Mouse (Mus musculus) kidney, adult 2 months (tissue): Measurements from ENCODE around the gene Cd52. TPM values are rescaled to one million over a fixed set of nuclear protein-coding genes. Genes with fewer than 3 reads are reported as not detected.

ENCODE experiments used
- DNase-seq: peaks from one replicate; pipeline ENCODE4 v3.0.0; 2021
- H3K27ac ChIP-seq: fragments of 200-500 bp; 2 replicates; pipeline ENCODE4 v1.5.1; 2012; ENCODE audit warnings: low read depth, low read length, control low read depth, inconsistent platforms; ENCODE audit not compliant: insufficient read depth
- H3K27me3 ChIP-seq: fragments of 200-500 bp; replicated peaks from 2 replicates; pipeline ENCODE4 v1.6.1; 2012; ENCODE audit warnings: mild to moderate bottlenecking, moderate library complexity, low read length, inconsistent platforms; ENCODE audit not compliant: control insufficient read depth, insufficient read depth
- H3K36me3 ChIP-seq: fragments of 200-500 bp; 2 replicates; pipeline ENCODE4 v1.6.1; 2012; ENCODE audit warnings: mild to moderate bottlenecking, moderate library complexity, low read length, inconsistent platforms; ENCODE audit not compliant: control insufficient read depth, insufficient read depth
- H3K4me1 ChIP-seq: fragments of 200-500 bp; 2 replicates; pipeline ENCODE4 v1.6.1; 2011; ENCODE audit warnings: low read length; ENCODE audit not compliant: control insufficient read depth, insufficient read depth
- H3K4me3 ChIP-seq: fragments of 200-500 bp; 2 replicates; pipeline ENCODE4 v1.5.1; 2011; ENCODE audit warnings: mild to moderate bottlenecking, low read depth, low read length, control low read depth; ENCODE audit not compliant: insufficient read depth
- CTCF ChIP-seq: fragments of 200-500 bp; conservative IDR thresholded peaks from 2 replicates; pipeline ENCODE4 v1.5.1; 2011; ENCODE audit warnings: low read depth, mild to moderate bottlenecking, control low read depth, low read length, moderate library complexity, mixed read lengths; ENCODE audit not compliant: insufficient read depth, insufficient read length
- POLR2A ChIP-seq: fragments of 200-500 bp; IDR thresholded peaks from one replicate; pipeline ENCODE4 v1.6.1; 2011; ENCODE audit warnings: low read depth, low read length, control low read depth
- WGBS: fragments of 180-500 bp; shearing (Covaris S2); methylation state at CpG from one replicate; pipeline ENCODE4 v1.1.7; 2018; 5-methylcytosine and 5-hydroxymethylcytosine counted together
- polyA plus RNA-seq: library from polyadenylated mRNA; depleted of rRNA; stranded (reverse); fragments of >200 nt; gene quantifications from 2 replicates; pipeline ENCODE4 v1.2.3, GENCODE M21; 2012

Gene Cd52
- polyA plus RNA-seq, 1 experiment: 65.1 TPM

DNA sequence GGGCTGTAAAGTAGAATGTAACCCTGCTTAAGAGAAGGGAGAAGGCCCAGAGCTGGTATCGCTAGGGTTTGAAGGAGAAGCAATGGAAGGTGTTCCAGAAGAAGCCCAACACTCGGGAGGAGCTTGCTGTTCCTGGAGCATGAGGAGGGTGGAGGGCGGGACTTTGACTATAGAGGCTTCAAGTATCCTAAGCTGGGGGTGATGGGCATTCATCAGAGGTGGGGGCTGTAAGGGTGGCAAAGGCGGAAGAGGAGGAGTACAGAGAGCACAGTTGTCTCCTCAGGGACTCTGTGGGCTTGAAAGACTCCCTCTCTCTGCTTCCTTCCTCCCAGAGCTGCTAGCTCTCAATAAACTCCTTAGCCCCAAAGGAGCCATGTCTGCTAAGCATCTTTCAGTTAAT is 5.4 kb upstream of the Cd52 start:
- 87% methylated on average over 4 of the region's 4 CpGs for WGBS
- Histone ChIP-seq H3K36me3 (no peaks in the 10 kb centered on the region), H3K4me1 (no peaks in the 10 kb centered on the region), H3K27ac (no peak overlapping the region), H3K27me3 (no peaks in the 10 kb centered on the region), H3K4me3 (no peak overlapping the region)
- DNase-seq: no peak
- no peak for TF ChIP-seq CTCF
- no peak for TF ChIP-seq POLR2A

DNA sequence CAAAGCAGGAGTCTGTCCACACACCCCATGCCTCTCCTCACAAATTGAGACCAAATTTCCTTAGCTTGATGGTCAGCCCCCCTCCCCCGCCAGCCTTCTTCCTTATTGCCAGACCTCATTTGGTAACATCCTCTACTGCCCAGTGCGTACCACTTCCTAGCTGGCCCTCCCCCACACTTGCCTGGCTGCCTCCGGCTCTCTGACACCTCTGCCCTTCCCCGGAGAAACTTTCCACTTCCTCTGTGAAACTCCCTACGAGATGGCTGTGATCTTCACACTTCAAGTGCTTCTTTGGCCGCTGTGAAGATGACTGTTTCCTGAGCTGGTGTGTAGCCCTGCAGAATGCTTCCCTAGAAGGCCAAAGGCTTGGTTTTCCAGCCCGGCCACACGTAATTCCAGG is 3.7 kb upstream of the Cd52 start:
- Histone ChIP-seq H3K4me3 (no peak overlapping the region), H3K27me3 (no peaks in the 10 kb centered on the region), H3K36me3 (no peaks in the 10 kb centered on the region), H3K4me1 (no peaks in the 10 kb centered on the region), H3K27ac (peak overlapping the region; percentile 26; the same call in 1 of the 2 replicates)
- 30% methylated on average over 8 of the region's 8 CpGs for WGBS
- TF ChIP-seq POLR2A: no peak
- TF ChIP-seq CTCF: no peak
- DNase-seq: peak; percentile 54

DNA sequence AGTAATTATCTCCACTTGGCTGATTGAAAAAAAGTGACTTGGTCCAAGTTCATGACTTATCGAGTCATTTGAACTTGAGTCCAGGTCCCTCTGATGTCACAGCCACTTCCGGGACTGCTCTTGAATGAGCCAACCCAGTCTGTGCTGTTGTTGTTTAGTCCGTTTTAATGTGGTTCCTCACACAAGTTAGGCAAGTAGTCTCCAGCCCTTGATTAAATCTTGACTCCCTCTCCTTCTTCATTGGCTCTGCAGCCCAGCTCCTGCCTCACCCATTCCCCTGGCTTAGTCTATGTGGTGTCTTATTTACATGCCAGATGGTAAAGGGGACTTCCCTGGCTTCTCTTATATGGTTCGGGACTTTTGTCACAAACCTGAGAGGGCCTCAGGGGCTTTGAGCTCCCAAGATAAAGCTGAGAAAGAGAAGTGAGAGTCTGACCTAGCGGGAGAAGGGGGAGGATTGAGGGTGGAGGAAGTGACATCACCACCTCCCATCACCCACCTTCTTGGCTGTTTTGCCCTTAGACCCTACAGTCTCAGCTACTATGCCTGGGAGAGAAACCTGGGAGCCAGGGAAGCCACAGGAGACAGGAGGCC is 2.2 kb upstream of the Cd52 start:
- Histone ChIP-seq H3K4me3 (no peak overlapping the region), H3K27ac (no peak overlapping the region), H3K4me1 (no peaks in the 10 kb centered on the region), H3K36me3 (no peaks in the 10 kb centered on the region), H3K27me3 (no peaks in the 10 kb centered on the region)
- DNase-seq: peak; percentile 7
- WGBS: 71% methylated on average over 5 of the region's 5 CpGs
- TF ChIP-seq POLR2A (no peak), CTCF (no peak)

DNA sequence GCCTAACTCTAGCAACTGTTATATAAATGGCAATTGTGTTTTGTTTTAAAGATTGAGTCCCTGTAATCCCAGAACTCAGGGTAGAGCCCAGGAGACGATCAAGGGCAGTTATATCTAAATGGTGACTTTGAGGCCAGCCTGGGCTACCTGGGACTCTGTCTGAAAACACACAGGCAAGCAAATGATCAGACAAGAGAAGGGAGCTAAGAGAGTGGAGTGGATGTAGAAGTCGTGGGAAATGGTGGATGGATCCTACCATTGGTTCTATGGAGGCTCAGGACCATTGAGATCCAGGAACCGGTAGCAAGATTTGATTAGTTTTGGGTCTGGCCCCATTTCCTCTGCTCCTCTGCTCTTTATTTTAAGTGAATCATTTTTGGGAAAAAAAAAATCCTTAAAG is 1.2 kb upstream of the Cd52 start:
- WGBS: 89% methylated on average over 3 of the region's 3 CpGs
- TF ChIP-seq POLR2A (no peak), CTCF (no peak)
- H3K36me3 ChIP-seq: no peaks in the 10 kb centered on the region
- H3K27ac ChIP-seq: no peak overlapping the region
- no peaks in the 10 kb centered on the region for H3K4me1 ChIP-seq
- H3K4me3 ChIP-seq: no peak overlapping the region
- no peak for DNase-seq
- no peaks in the 10 kb centered on the region for H3K27me3 ChIP-seq

DNA sequence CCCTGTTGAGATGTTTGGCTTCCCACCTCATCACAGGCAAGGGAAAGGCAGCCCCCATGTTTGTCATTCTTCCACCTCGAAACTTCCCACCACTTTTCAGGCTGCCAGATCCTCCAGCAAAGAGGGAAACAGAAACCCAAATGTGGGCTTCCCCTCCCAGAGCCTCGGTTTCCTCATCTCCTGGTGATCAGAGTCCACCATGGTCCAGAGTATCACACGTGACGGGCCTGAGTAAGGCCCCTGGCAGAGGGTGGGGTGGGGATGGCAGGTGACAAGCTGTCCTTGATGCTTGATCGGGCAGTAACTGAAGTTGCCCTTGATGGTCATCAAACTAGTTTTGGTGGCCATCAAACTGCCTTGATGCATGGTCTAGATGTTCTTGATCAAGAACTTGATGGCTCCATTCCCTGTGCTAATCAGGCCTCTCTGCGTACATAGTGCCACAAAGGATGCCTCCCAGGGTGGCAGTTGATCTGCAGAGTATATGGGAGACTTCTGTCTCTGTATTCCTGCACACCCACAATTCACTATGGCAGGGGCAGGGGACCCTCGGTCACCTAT is 798 bp downstream of the Cd52 start:
- Histone ChIP-seq H3K4me3 (peak overlapping the region; percentile 2; the same call in 1 of the 2 replicates), H3K27me3 (no peaks in the 10 kb centered on the region), H3K36me3 (no peaks in the 10 kb centered on the region), H3K4me1 (no peaks in the 10 kb centered on the region), H3K27ac (no peak overlapping the region)
- 78% methylated on average over 7 of the region's 7 CpGs for WGBS
- TF ChIP-seq POLR2A: no peak
- no peak for TF ChIP-seq CTCF
- DNase-seq: no peak

GRCm38 (mm10) chr4:134092382-134093288 is 2.2 kb downstream of the Cd52 start:
- H3K4me3 ChIP-seq: no peak overlapping the region
- H3K27me3 ChIP-seq: no peaks in the 10 kb centered on the region
- WGBS: 69% methylated on average over 6 of the region's 6 CpGs
- peak; percentile 86 for TF ChIP-seq CTCF
- TF ChIP-seq POLR2A: no peak
- H3K27ac ChIP-seq: no peak overlapping the region
- H3K36me3 ChIP-seq: no peaks in the 10 kb centered on the region
- no peaks in the 10 kb centered on the region for H3K4me1 ChIP-seq
- peak; percentile 55 for DNase-seq

DNA sequence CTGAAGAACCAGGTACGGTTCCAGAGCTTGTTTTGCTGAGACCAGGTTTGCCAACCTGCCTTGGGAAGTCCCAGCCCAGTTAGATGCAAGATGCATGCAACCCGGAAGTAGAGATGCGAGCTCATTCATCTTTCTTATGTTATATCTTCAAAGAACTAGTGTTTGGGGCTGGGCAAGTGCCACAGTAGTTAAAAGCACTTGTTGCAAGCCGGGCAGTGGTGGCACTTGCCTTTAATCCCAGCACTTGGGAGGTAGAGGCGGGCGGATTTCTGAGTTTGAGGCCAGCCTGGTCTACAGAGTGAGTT is 3.7 kb downstream of the Cd52 start:
- TF ChIP-seq POLR2A (no peak), CTCF (no peak)
- H3K36me3 ChIP-seq: no peaks in the 10 kb centered on the region
- H3K27me3 ChIP-seq: no peaks in the 10 kb centered on the region
- WGBS: 85% methylated on average over 6 of the region's 6 CpGs
- no peak overlapping the region for H3K27ac ChIP-seq
- DNase-seq: no peak
- H3K4me1 ChIP-seq: no peaks in the 10 kb centered on the region
- no peak overlapping the region for H3K4me3 ChIP-seq
